Mouse (Mus musculus): ENCODE data around the gene Kdm6b. TPM values are rescaled to one million over a fixed set of nuclear protein-coding genes. Genes with fewer than 3 reads are reported as not detected.

Kdm6b gene
- total RNA-seq (2021), result 10 to 100 TPM; 32.0 to 41.6 TPM

GRCm38 (mm10) chr11:69413221-69414181 is at the start of gene Kdm6b:
Gene Kdm6b (minus strand): TSS chr11:69413675.
- DNase-seq, result peak; percentile 67 to 70

- DNase-seq, result no peak
Measured at GRCm38 (mm10) chr11:69461568-69461967, 48.1 kb upstream of the Kdm6b start.

GRCm38 (mm10) chr11:69459883-69460282 is 46.4 kb upstream of the Kdm6b start:
- no peak for DNase-seq

GRCm38 (mm10) chr11:69457006-69457579 is 43.6 kb upstream of the Kdm6b start:
- DNase-seq, result no peak

GRCm38 (mm10) chr11:69452114-69452867 is 38.8 kb upstream of the Kdm6b start:
- DNase-seq, result no peak

GRCm38 (mm10) chr11:69447299-69447698 is 33.8 kb upstream of the Kdm6b start:
- no peak for DNase-seq

- DNase-seq, result no peak
Measured at GRCm38 (mm10) chr11:69443328-69443727, 29.9 kb upstream of the Kdm6b start.

- DNase-seq, result no peak
Measured at GRCm38 (mm10) chr11:69437291-69437690, 23.8 kb upstream of the Kdm6b start.

GRCm38 (mm10) chr11:69433189-69433588 is 19.7 kb upstream of the Kdm6b start:
- no peak for DNase-seq

- DNase-seq, result no peak
Measured at GRCm38 (mm10) chr11:69432640-69432982, 19.1 kb upstream of the Kdm6b start.

GRCm38 (mm10) chr11:69431829-69432639 is 18.6 kb upstream of the Kdm6b start:
- peak; percentile 61 to 65 for DNase-seq

GRCm38 (mm10) chr11:69430631-69431030 is 17.2 kb upstream of the Kdm6b start:
- no peak for DNase-seq

- DNase-seq, result no peak
Measured at GRCm38 (mm10) chr11:69429313-69429712, 15.8 kb upstream of the Kdm6b start.

- DNase-seq, result no peak
Measured at GRCm38 (mm10) chr11:69428751-69429150, 15.3 kb upstream of the Kdm6b start.

GRCm38 (mm10) chr11:69426246-69426645 is 12.8 kb upstream of the Kdm6b start:
- DNase-seq, result no peak

- no peak for DNase-seq
Measured at GRCm38 (mm10) chr11:69423885-69424284, 10.4 kb upstream of the Kdm6b start.

- no peak for DNase-seq
Measured at GRCm38 (mm10) chr11:69422842-69423241, 9.4 kb upstream of the Kdm6b start.

- DNase-seq, result no peak
Measured at GRCm38 (mm10) chr11:69421131-69421977, 7.9 kb upstream of the Kdm6b start.

- DNase-seq, result no peak
Measured at GRCm38 (mm10) chr11:69420554-69421000, 7.1 kb upstream of the Kdm6b start.

- no peak for DNase-seq
Measured at GRCm38 (mm10) chr11:69419813-69420553, 6.5 kb upstream of the Kdm6b start.

All from layer of hippocampus, postnatal 36 days (tissue).